ENCODE assay signal across 11 mouse cellular contexts in the genomic region with DNA sequence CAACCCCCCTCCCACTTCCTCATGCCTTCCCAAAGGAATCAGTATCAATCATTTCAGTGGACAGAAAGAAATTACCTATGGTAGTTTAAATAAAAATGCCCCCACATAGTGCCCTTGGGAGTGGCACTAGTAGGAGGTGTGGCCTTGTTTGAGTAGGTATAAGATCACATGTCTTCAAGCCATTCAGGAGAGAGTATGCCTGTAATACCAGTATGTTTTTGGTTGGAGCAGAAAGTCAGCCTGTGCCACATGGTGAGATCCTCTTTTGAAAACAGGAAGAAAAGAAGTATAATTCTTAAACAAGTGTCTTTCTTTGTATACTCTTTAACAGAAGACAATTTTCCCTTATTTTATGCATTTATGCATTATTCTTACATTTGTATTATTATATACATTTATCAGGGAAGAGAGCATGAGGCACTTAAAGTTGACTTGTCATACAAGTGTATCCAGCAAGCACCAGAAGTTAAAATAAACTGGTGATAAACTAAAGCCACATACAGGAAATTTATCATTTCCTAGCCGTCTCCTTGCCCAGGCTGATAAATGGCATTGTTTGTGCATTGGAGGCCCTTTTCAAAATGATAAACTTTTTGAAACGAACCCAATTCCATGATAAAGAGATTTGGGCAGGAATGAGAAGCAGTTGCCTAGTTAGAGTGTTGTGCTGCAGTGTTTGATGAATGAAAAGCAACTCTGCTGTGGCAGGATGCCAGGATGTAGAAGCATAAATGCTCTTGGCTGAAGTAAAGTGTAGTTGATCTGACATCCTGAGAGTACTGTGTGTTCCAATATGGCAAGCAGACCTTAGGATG.
DNase-seq lines count a peak whose midpoint lies in the region; ATAC-seq lines count a peak whose summit lies in the region.
"Had no signal": no experiment of that assay in that cellular context is flagged by ENCODE, and none has a peak within 500 bp of the region (broad histone marks: within the 10 kb centered on the region; RNA-seq: fewer than 3 reads in every experiment).

No protein-coding gene starts in this region.

- 16% methylated on average over 2 of the region's 2 CpGs for WGBS in forebrain, embryonic 15.5 days
- WGBS in forebrain, embryonic 10.5 days: 79% methylated on average over 2 of the region's 2 CpGs

- no peaks in the 10 kb centered on the region for H3K4me1 ChIP-seq in forebrain, embryonic 15.5 days
- no peaks in the 10 kb centered on the region for H3K4me1 ChIP-seq in forebrain, embryonic 10.5 days
- peaks cover 39% of the 10 kb centered on the region for H3K4me1 ChIP-seq in megakaryocyte, embryonic 14.5 days
- H3K4me1 ChIP-seq: embryonic facial prominence, embryonic 13.5 days had no signal

- peak; percentile 83 for ATAC-seq in forebrain, embryonic 15.5 days (replicated peaks)
- ATAC-seq in megakaryocyte, adult 5-6 weeks (ENCODE audit: poor library complexity, severe bottlenecking): no peak
- ATAC-seq in hematopoietic stem cell, adult 5-6 weeks (replicated peaks in 1 of 2; ENCODE audit: insufficient read depth in 1 of 2, low FRiP score in 2 of 2, low TSS enrichment in 1 of 2, low read depth in 1 of 2, poor library complexity in 2 of 2, severe bottlenecking in 2 of 2): peak; percentile 93
- ATAC-seq: CD4-positive, CD25-positive, alpha-beta regulatory T cell, adult 4 months had no signal

- no peak overlapping the region for H3K4me2 ChIP-seq in forebrain, embryonic 15.5 days (replicated peaks)
- H3K4me2 ChIP-seq: embryonic facial prominence, embryonic 13.5 days; heart, embryonic 12.5 days had no signal

- no peak overlapping the region for H3K27ac ChIP-seq in forebrain, embryonic 15.5 days (replicated peaks)
- no peak overlapping the region for H3K27ac ChIP-seq in forebrain, embryonic 10.5 days
- H3K27ac ChIP-seq: embryonic facial prominence, embryonic 13.5 days had no signal

- no peaks in the 10 kb centered on the region for H3K27me3 ChIP-seq in forebrain, embryonic 15.5 days
- no peaks in the 10 kb centered on the region for H3K27me3 ChIP-seq in forebrain, embryonic 10.5 days (ENCODE audit: poor library complexity, severe bottlenecking)
- H3K27me3 ChIP-seq in megakaryocyte, embryonic 14.5 days (replicated peaks): no peaks in the 10 kb centered on the region
- H3K27me3 ChIP-seq: embryonic facial prominence, embryonic 13.5 days; heart, embryonic 12.5 days had no signal

- H3K9me3 ChIP-seq in forebrain, embryonic 15.5 days: no peaks in the 10 kb centered on the region
- H3K9me3 ChIP-seq in forebrain, embryonic 10.5 days: no peaks in the 10 kb centered on the region
- no peaks in the 10 kb centered on the region for H3K9me3 ChIP-seq in megakaryocyte, embryonic 14.5 days
- H3K9me3 ChIP-seq: embryonic facial prominence, embryonic 13.5 days; heart, embryonic 12.5 days had no signal

- DNase-seq in forebrain, embryonic 10.5 days (ENCODE audit: extremely low spot score, low spot score): no peak
- peak; percentile 31 to 54 for DNase-seq in lung, postnatal 4 days
- DNase-seq in urinary bladder, postnatal 10 days (ENCODE audit: low spot score): no peak
- DNase-seq in frontal cortex, postnatal 10 days (ENCODE audit: low spot score in 2 of 2): no peak

- no peak overlapping the region for H3K4me3 ChIP-seq in forebrain, embryonic 15.5 days
- no peak overlapping the region for H3K4me3 ChIP-seq in forebrain, embryonic 10.5 days
- H3K4me3 ChIP-seq in megakaryocyte, embryonic 14.5 days (replicated peaks): peak overlapping the region; percentile 76
- H3K4me3 ChIP-seq: embryonic facial prominence, embryonic 13.5 days; heart, embryonic 12.5 days had no signal

- H3K9ac ChIP-seq in forebrain, embryonic 15.5 days (replicated peaks): no peak overlapping the region
- H3K9ac ChIP-seq: embryonic facial prominence, embryonic 13.5 days; heart, embryonic 12.5 days had no signal

- H3K36me3 ChIP-seq in forebrain, embryonic 15.5 days: no peaks in the 10 kb centered on the region
- no peaks in the 10 kb centered on the region for H3K36me3 ChIP-seq in forebrain, embryonic 10.5 days (replicated peaks)
- H3K36me3 ChIP-seq in megakaryocyte, embryonic 14.5 days (replicated peaks; ENCODE audit: low read length): peaks cover 3% of the 10 kb centered on the region
- H3K36me3 ChIP-seq: embryonic facial prominence, embryonic 13.5 days; heart, embryonic 12.5 days had no signal

Comparison
In these comparisons a context has a peak if more than half of its experiments do, and no peak if none do; other contexts are left out.
1. DNase-seq: peak in lung, postnatal 4 days (2 of 2); none in forebrain, embryonic 10.5 days (single experiment), urinary bladder, postnatal 10 days (single experiment) and frontal cortex, postnatal 10 days (0 of 2).